20 mouse cellular contexts compared by ENCODE assay signal in genomic region chr10:111257358-111257757, GRCm38 (mm10). TPM values are rescaled to one million over a fixed set of nuclear protein-coding genes. Genes with fewer than 3 reads are reported as not detected.
A peak's percentile ranks its signal among the peaks of the same experiment; 100 is the strongest.
DNase-seq lines count a peak whose midpoint lies in the region.
"Had no signal": no experiment of that assay in that cellular context is flagged by ENCODE, and none has a peak within 500 bp of the region (broad histone marks: within the 10 kb centered on the region; RNA-seq: fewer than 3 reads in every experiment).

No protein-coding gene starts in this region.

- no peaks in the 10 kb centered on the region for H3K9me3 ChIP-seq in heart, embryonic 10.5 days
- H3K9me3 ChIP-seq: midbrain, embryonic 15.5 days; neural tube, embryonic 12.5 days had no signal

- H3K27ac ChIP-seq in heart, embryonic 10.5 days, result no peak overlapping the region
- H3K27ac ChIP-seq: gastrocnemius, adult 2 months; hindbrain, postnatal 0 days; macrophage; midbrain, embryonic 15.5 days; neural tube, embryonic 12.5 days had no signal

- H3K4me1 ChIP-seq in heart, embryonic 10.5 days, result no peaks in the 10 kb centered on the region
- H3K4me1 ChIP-seq: midbrain, embryonic 15.5 days; neural tube, embryonic 12.5 days had no signal

- H3K4me3 ChIP-seq in heart, embryonic 10.5 days, result no peak overlapping the region
- H3K4me3 ChIP-seq: gastrocnemius, adult 2 months; midbrain, embryonic 15.5 days; neural tube, embryonic 12.5 days had no signal

- H3K36me3 ChIP-seq in heart, embryonic 10.5 days, result peaks cover 8% of the 10 kb centered on the region; the same call in 1 of the 2 replicates
- H3K36me3 ChIP-seq: midbrain, embryonic 15.5 days; neural tube, embryonic 12.5 days had no signal

- WGBS in heart, embryonic 10.5 days, result 87% methylated on average over 3 of the region's 3 CpGs

- no peaks in the 10 kb centered on the region for H3K27me3 ChIP-seq in heart, embryonic 10.5 days (ENCODE audit: insufficient read depth, poor library complexity, severe bottlenecking)
- H3K27me3 ChIP-seq: midbrain, embryonic 15.5 days; neural tube, embryonic 12.5 days had no signal

- intact Hi-C loops in left cerebral cortex, postnatal 4 days (cut with DNase I), result no loop called here
- intact Hi-C loops in heart, postnatal 14 days (cut with DNase I), result no loop called here

- peak; percentile 35 for DNase-seq in left cerebral cortex, adult 11 months (ENCODE audit: low spot score)
- DNase-seq in left cerebral cortex, postnatal 4 days, result no peak
- peak; percentile 84 for DNase-seq in 3T3-L1 (ENCODE audit: low read depth, low spot score)
- DNase-seq in NIH3T3 (ENCODE audit: low read depth), result peak; percentile 74
- DNase-seq in right cerebral cortex, postnatal 36 days (ENCODE audit: low spot score in 2 of 2), result peak; percentile 23 to 55
- no peak for DNase-seq in heart, postnatal 14 days
- DNase-seq in heart, embryonic 10.5 days (ENCODE audit: low spot score), result no peak
- DNase-seq: adrenal gland, postnatal 36 days; cerebellum, adult 18-20 months; cerebellum, postnatal 36 days; gastrocnemius, adult 2 months; kidney, postnatal 36 days; layer of hippocampus, postnatal 36 days; liver, postnatal 0 days; spleen, adult 18-20 months; thymus, postnatal 36 days had no signal

RNA-seq across cellular contexts. Expression of gene Bbs10, which starts 41.1 kb away (rescaled TPM):
- total RNA-seq in left cerebral cortex, postnatal 4 days (2021), result 1 to 10 TPM; 4.2 to 4.3 TPM
- 1 to 10 TPM; 3.1 to 3.2 TPM for total RNA-seq in heart, postnatal 14 days (2021)
- polyA plus RNA-seq in heart, embryonic 10.5 days (2016; fragmentation: Nextera tagmentation; extraction: Ambion mirVana), result 5.1 and 5.9 TPM in 2 replicates

Comparison
In these comparisons a context has a peak if more than half of its experiments do, and no peak if none do; other contexts are left out.
1. DNase-seq: peak in left cerebral cortex, adult 11 months (single experiment), 3T3-L1 (single experiment), NIH3T3 (single experiment) and right cerebral cortex, postnatal 36 days (2 of 2); none in left cerebral cortex, postnatal 4 days (single experiment), heart, postnatal 14 days (0 of 2) and heart, embryonic 10.5 days (single experiment).